Mouse (Mus musculus): ENCODE measurements around the gene Sars2.

DNA sequence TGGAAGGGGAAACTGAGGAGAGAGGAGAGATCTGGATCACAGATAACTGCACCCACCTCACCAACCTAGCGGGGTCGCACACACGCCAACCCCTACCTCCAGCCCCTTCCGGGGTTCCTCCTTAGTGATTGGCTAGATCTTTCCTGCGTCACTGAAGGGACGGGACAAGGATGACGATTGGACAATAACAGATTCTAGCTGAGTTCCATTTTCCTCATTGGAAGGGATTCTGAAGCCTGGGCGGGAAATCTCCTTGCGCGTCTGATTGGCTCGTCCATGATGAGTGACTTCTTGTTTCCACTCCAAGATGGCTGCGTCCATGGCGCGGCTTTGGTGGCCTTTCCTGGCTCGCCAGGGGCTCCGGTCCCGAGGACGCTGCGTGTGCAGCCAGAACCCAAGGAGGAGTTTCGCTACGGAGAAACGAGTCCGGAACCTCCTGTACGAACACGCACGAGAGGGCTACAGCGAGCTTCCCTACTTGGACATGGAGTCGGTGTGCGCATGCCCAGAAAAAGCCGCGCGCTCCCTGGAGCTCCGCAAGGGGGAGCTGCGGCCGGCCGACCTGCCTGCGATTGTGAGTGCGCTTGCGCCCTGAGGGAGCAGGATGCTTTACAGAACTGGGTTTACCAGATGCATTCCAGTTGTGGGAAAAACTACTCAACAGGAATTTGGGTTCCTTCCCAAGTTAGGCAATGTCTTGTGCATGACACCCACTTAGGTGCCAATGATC, at the start of gene Sars2, which contains the start of gene Mrps12:
- TF ChIP-seq POLR2A (IDR thresholded peaks at IDR 0.05; ENCODE audit: insufficient read depth, low read length), result peak; percentile 95
- TF ChIP-seq CTCF (IDR thresholded peaks at IDR 0.05; ENCODE audit: low read depth, low read length), result peak; percentile 81
